Mouse (Mus musculus) limb, embryonic 10.5 days (tissue): ENCODE results near the gene Atp6v0e2. TPM values are rescaled to one million over a fixed set of nuclear protein-coding genes. Genes with fewer than 3 reads are reported as not detected.
"Not testable (repeated sequence)": the region's sequence is repeated elsewhere in the genome, so short reads cannot be mapped to it uniquely, and the experiment has no call there.

Experiments used
- DNase-seq: peaks from one replicate; pipeline ENCODE4 v3.0.0-alpha.2; 2017; ENCODE audit warnings: low spot score
- H3K27ac ChIP-seq: fragments of 300-500 bp; sonication (generic); 2 replicates; pipeline ENCODE4 v1.5.1; 2016; ENCODE audit warnings: mild to moderate bottlenecking
- H3K27me3 ChIP-seq: fragments of 300-500 bp; sonication (generic); 2 replicates; pipeline ENCODE4 v1.6.1; 2016; ENCODE audit warnings: low read depth, mild to moderate bottlenecking; ENCODE audit not compliant: poor library complexity, severe bottlenecking
- H3K36me3 ChIP-seq: fragments of 300-500 bp; sonication (generic); 2 replicates; pipeline ENCODE4 v1.6.1; 2016; ENCODE audit warnings: mild to moderate bottlenecking, moderate library complexity
- H3K4me1 ChIP-seq: fragments of 300-500 bp; sonication (generic); 2 replicates; pipeline ENCODE4 v1.6.1; 2016
- H3K4me3 ChIP-seq: fragments of 300-500 bp; sonication (generic); 2 replicates; pipeline ENCODE4 v1.5.1; 2016; ENCODE audit warnings: mild to moderate bottlenecking, moderate library complexity
- H3K9me3 ChIP-seq: fragments of 300-500 bp; sonication (generic); replicated peaks from 2 replicates; pipeline ENCODE4 v1.6.1; 2016; ENCODE audit warnings: mild to moderate bottlenecking
- WGBS: fragments of 180-500 bp; shearing (Covaris S2); methylation state at CpG from one replicate; pipeline ENCODE4 v1.1.7; 2016; 5-methylcytosine and 5-hydroxymethylcytosine counted together
- polyA plus RNA-seq: library from polyadenylated mRNA; unstranded; fragments of >200 nt; fragmentation: Nextera tagmentation; extraction: Ambion mirVana; gene quantifications from 2 replicates; pipeline ENCODE4 v1.2.1, GENCODE M21; 2016

Gene Atp6v0e2
- 4.6 and 4.8 TPM in 2 replicates for polyA plus RNA-seq

- peak within 1 kb of the TSS; percentile 48 for H3K4me3 ChIP-seq
Measured at GRCm38 (mm10) chr6:48537105-48537954, at the start of gene Atp6v0e2. Gene Atp6v0e2, plus strand, starts transcription at chr6:48537615.

GRCm38 (mm10) chr6:48487747-48488725 lies 49.4 kb upstream of the Atp6v0e2 start:
- WGBS: 9% methylated on average over 22 of the region's 25 CpGs
- H3K4me1 ChIP-seq: peaks cover 42% of the 10 kb centered on the region
- peaks cover 25% of the 10 kb centered on the region for H3K27me3 ChIP-seq
- peak overlapping the region; percentile 90 for H3K27ac ChIP-seq
- peak; percentile 64 for DNase-seq
- no peaks in the 10 kb centered on the region for H3K9me3 ChIP-seq
- no peaks in the 10 kb centered on the region for H3K36me3 ChIP-seq
- peak overlapping the region; percentile 53 for H3K4me3 ChIP-seq

More at GRCm38 (mm10) chr6:48537105-48537954, at the start of gene Atp6v0e2:
- Histone ChIP-seq H3K4me1 (peaks cover 47% of the 10 kb centered on the region), H3K9me3 (no peaks in the 10 kb centered on the region), H3K27me3 (no peaks in the 10 kb centered on the region), H3K27ac (peak within 1 kb of the TSS; percentile 56; the same call in 1 of the 2 replicates), H3K36me3 (peaks cover 6% of the 10 kb centered on the region)
- peak; percentile 86 for DNase-seq
- 4% methylated on average over 38 of the region's 38 CpGs for WGBS

GRCm38 (mm10) chr6:48489741-48490140 lies 47.7 kb upstream of the Atp6v0e2 start:
- H3K4me3 ChIP-seq: no peak overlapping the region
- WGBS: 88% methylated on average over 3 of the region's 3 CpGs
- H3K27ac ChIP-seq: 0 out of 2 replicates have a peak overlapping the region, but pooled peaks have one; percentile 5

DNA sequence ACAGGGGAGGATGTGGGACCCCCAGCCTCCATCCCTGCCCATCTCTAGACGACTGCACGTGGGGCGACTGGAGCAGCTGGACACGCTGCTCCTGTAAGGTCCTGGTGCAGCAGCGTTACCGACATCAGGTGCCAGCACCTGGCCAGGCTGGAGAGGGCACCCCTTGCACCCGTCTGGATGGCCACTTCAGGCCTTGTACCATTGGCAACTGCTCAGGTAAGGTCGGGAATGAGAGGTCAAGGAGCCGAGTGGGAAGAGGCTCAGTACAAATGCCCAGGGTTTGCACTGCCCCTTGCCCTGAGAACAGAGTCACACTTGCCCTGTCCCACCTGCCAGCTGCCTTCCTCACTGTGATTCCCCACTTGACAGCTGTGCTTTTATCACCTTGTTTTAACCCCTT lies 46.1 kb upstream of the Atp6v0e2 start:
- Histone ChIP-seq H3K4me1 (peaks cover 33% of the 10 kb centered on the region), H3K9me3 (no peaks in the 10 kb centered on the region), H3K4me3 (no peak overlapping the region), H3K27me3 (peaks cover 34% of the 10 kb centered on the region), H3K36me3 (no peaks in the 10 kb centered on the region), H3K27ac (no peak overlapping the region)
- WGBS: 68% methylated on average over 9 of the region's 9 CpGs
- DNase-seq: no peak

More at GRCm38 (mm10) chr6:48489741-48490140, 47.7 kb upstream of the Atp6v0e2 start:
- Histone ChIP-seq H3K4me1 (peaks cover 41% of the 10 kb centered on the region), H3K27me3 (peaks cover 34% of the 10 kb centered on the region), H3K9me3 (no peaks in the 10 kb centered on the region), H3K36me3 (no peaks in the 10 kb centered on the region)
- no peak for DNase-seq

DNA sequence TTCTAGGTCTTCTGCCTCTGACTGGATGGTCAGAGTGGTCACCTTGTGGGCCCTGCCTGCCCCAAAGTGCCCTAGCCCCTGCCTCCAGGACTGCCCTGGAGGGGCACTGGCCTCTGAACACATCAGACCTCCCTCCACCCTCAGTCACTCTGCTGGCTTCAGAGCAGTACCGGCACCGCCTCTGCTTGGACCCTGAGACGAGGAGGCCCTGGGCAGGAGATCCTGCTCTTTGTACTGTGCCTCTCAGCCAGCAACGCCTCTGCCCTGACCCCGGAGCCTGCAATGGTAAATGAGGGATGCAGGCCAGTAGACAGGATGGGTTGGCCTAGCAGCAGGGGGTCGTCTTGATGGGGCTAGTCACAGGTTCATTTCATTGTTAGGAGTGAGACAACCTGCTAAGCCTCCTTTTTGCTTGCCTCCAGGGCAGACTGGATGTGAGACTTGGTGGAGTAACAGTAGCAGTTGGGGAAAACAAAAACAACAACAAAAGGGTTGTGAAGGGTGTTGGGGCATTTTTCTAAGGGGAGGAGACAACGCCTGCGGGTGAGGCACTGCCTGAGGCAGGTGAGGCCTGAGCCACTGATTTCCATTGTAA lies 44.2 kb upstream of the Atp6v0e2 start:
- Histone ChIP-seq H3K27ac (peak overlapping the region; percentile 39; the same call in 1 of the 2 replicates), H3K27me3 (peaks cover 34% of the 10 kb centered on the region), H3K9me3 (no peaks in the 10 kb centered on the region), H3K4me3 (no peak overlapping the region), H3K4me1 (peaks cover 14% of the 10 kb centered on the region), H3K36me3 (no peaks in the 10 kb centered on the region)
- no peak for DNase-seq
- WGBS: 12% methylated on average over 8 of the region's 8 CpGs

DNA sequence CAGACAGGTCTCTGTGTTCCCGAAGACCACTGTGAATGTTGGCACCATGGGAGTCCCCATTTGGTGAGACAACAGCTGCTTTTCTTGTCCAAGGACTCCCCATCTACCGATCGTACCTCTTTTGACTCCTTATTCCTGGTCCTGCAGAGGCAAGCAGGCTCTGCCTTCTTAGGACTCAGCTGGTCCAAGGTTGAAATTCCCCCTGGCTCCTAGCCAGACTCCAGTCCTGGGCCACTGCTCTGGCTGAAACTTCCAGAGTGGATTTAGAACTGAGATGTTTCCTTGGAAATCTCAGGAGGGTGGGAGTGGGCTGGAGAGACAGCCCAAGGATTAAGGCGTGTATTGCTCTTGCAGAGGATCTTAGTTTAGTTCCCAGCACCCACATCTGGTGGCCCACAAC lies 39.9 kb upstream of the Atp6v0e2 start:
- Histone ChIP-seq H3K9me3 (no peaks in the 10 kb centered on the region), H3K27ac (no peak overlapping the region), H3K36me3 (no peaks in the 10 kb centered on the region), H3K4me3 (no peak overlapping the region), H3K4me1 (peaks cover 8% of the 10 kb centered on the region; the same call in 1 of the 2 replicates), H3K27me3 (peaks cover 14% of the 10 kb centered on the region)
- no peak for DNase-seq
- WGBS: 91% methylated on average over 4 of the region's 4 CpGs

GRCm38 (mm10) chr6:48503847-48504240 lies 33.6 kb upstream of the Atp6v0e2 start:
- Histone ChIP-seq H3K4me1 (peaks cover 12% of the 10 kb centered on the region), H3K36me3 (peaks cover 6% of the 10 kb centered on the region), H3K27ac (0 out of 2 replicates have a peak overlapping the region, but pooled peaks have one; percentile 84), H3K9me3 (no peaks in the 10 kb centered on the region), H3K4me3 (peak overlapping the region; percentile 75), H3K27me3 (no peaks in the 10 kb centered on the region)
- no peak for DNase-seq
- WGBS: 17% methylated on average over 2 of the region's 2 CpGs

- Histone ChIP-seq H3K4me3 (peak overlapping the region; percentile 75), H3K9me3 (no peaks in the 10 kb centered on the region), H3K4me1 (peaks cover 12% of the 10 kb centered on the region), H3K27me3 (no peaks in the 10 kb centered on the region), H3K27ac (peak overlapping the region; percentile 84), H3K36me3 (peaks cover 10% of the 10 kb centered on the region)
- peak; percentile 71 for DNase-seq
- under 1% methylated on average over 26 of the region's 26 CpGs for WGBS
Measured at GRCm38 (mm10) chr6:48504241-48504854, 33.1 kb upstream of the Atp6v0e2 start.

DNA sequence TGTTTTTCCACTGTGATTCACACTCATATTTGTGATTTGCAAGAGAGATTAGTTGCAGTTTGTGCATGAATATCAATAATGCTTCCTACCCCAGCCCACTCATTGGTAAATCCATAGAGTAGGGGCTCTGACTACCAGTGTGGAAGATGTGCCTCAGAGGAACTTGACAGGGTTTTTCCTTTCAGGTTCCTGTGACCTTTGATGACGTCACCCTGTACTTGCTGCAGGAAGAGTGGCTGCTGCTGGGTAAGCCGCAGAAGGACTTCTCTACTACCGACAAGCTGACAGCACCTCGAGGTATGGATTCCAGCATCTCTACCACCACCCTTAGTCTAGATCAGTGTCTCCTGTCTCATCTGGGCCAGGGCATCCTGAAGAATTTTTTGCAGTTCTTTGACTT lies 29.3 kb upstream of the Atp6v0e2 start:
- Histone ChIP-seq H3K4me3 (no peak overlapping the region), H3K27ac (no peak overlapping the region), H3K9me3 (no peaks in the 10 kb centered on the region), H3K27me3 (no peaks in the 10 kb centered on the region), H3K36me3 (peaks cover 43% of the 10 kb centered on the region), H3K4me1 (peaks cover 8% of the 10 kb centered on the region)
- no peak for DNase-seq
- 79% methylated on average over 4 of the region's 4 CpGs for WGBS

- WGBS: 89% methylated on average over 4 of the region's 4 CpGs
- Histone ChIP-seq H3K27me3 (no peaks in the 10 kb centered on the region), H3K4me3 (no peak overlapping the region), H3K9me3 (no peaks in the 10 kb centered on the region), H3K27ac (no peak overlapping the region), H3K36me3 (peaks cover 67% of the 10 kb centered on the region), H3K4me1 (no peaks in the 10 kb centered on the region; the same call in 1 of the 2 replicates)
- DNase-seq: no peak
Measured at GRCm38 (mm10) chr6:48510426-48510825, 27.0 kb upstream of the Atp6v0e2 start.

GRCm38 (mm10) chr6:48511861-48512260 lies 25.6 kb upstream of the Atp6v0e2 start:
- 89% methylated on average over 7 of the region's 7 CpGs for WGBS
- Histone ChIP-seq H3K4me3 (no peak overlapping the region), H3K4me1 (no peaks in the 10 kb centered on the region), H3K36me3 (peaks cover 81% of the 10 kb centered on the region), H3K27ac (no peak overlapping the region), H3K9me3 (no peaks in the 10 kb centered on the region), H3K27me3 (no peaks in the 10 kb centered on the region)
- DNase-seq: no peak

DNA sequence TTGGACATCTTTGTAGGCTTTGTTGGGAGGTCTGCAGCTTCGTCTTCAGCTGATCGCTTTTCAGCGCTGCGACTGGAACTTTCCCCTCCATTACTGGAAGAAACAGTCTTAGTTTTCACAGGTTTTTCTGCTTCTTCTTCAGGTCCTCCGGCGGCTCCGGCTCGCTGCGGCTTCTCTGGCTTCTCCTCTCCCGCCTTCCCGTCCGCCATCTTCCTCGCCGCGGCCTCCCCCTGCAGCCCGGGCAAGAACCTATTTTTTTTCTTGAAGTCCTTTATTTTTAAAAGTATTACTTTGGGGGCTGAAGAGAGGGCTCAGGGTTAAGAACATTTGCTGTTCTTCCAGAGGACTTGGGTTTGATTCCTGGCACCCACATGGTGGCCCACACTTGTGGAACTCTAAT lies 12.5 kb upstream of the Atp6v0e2 start:
- WGBS: 95% methylated on average over 16 of the region's 16 CpGs
- not testable (repeated sequence) for H3K4me3 ChIP-seq, H3K27ac ChIP-seq, H3K9me3 ChIP-seq, H3K27me3 ChIP-seq, DNase-seq, H3K4me1 ChIP-seq
- peaks cover 49% of the 10 kb centered on the region for H3K36me3 ChIP-seq
